Mouse (Mus musculus): ENCODE measurements around the gene Slc25a25.

GRCm38 (mm10) chr2:32418430-32419151 is 32.7 kb downstream of the Slc25a25 start:
- no peak for TF ChIP-seq POLR2A (IDR thresholded peaks at IDR 0.05; ENCODE audit: control insufficient read depth, extremely low read depth, insufficient read depth, low read length, poor library complexity)
- no peak for TF ChIP-seq CTCF (IDR thresholded peaks at IDR 0.05; ENCODE audit: borderline replicate concordance, control insufficient read depth, extremely low read depth, insufficient read depth, low read length, poor library complexity)
